Comparison of ENCODE assay signal across 10 mouse cellular contexts in genomic region chr14:22283722-22284121, GRCm38 (mm10).
DNase-seq lines count a peak whose midpoint lies in the region.
"Had no signal": no experiment of that assay in that cellular context is flagged by ENCODE, and none has a peak within 500 bp of the region (broad histone marks: within the 10 kb centered on the region; RNA-seq: fewer than 3 reads in every experiment).

No protein-coding gene starts in this region.

- 0 out of 2 replicates have a peak, but pooled peaks cover 8% of the 10 kb centered on the region for H3K4me1 ChIP-seq in heart, embryonic 10.5 days

- H3K27ac ChIP-seq in heart, embryonic 10.5 days = no peak overlapping the region
- H3K27ac ChIP-seq: midbrain, embryonic 13.5 days had no signal

- H3K9me3 ChIP-seq in heart, embryonic 10.5 days = no peaks in the 10 kb centered on the region
- H3K9me3 ChIP-seq: midbrain, embryonic 13.5 days had no signal

- intact Hi-C loops in heart, postnatal 14 days (cut with DNase I) = no loop called here
- intact Hi-C loops in left cerebral cortex, postnatal 4 days (cut with DNase I) = no loop called here

- 0 out of 2 replicates have a peak, but pooled peaks cover 4% of the 10 kb centered on the region for H3K27me3 ChIP-seq in heart, embryonic 10.5 days (ENCODE audit: insufficient read depth, poor library complexity, severe bottlenecking)

- 77% methylated on average over 2 of the region's 2 CpGs for WGBS in heart, embryonic 10.5 days

- H3K36me3 ChIP-seq in heart, embryonic 10.5 days = no peaks in the 10 kb centered on the region
- H3K36me3 ChIP-seq: midbrain, embryonic 13.5 days had no signal

- no peak overlapping the region for H3K4me3 ChIP-seq in heart, embryonic 10.5 days
- H3K4me3 ChIP-seq: erythroblast, embryonic 14.5 days; midbrain, embryonic 13.5 days had no signal

- peak; percentile 47 for DNase-seq in heart, embryonic 10.5 days (ENCODE audit: low spot score)
- no peak for DNase-seq in heart, postnatal 14 days
- peak; percentile 25 for DNase-seq in lung, postnatal 10 days
- no peak for DNase-seq in lung, postnatal 4 days
- DNase-seq in embryo, embryonic 9.5 days (ENCODE audit: extremely low spot score) = peak; percentile 39
- DNase-seq in thymus, postnatal 25 days = peak; percentile 20
- DNase-seq in left cerebral cortex, postnatal 4 days = no peak
- no peak for DNase-seq in left cerebral cortex, adult 18-20 months (ENCODE audit: low spot score in 2 of 2)

Comparison
In these comparisons a context has a peak if more than half of its experiments do, and no peak if none do; other contexts are left out.
1. DNase-seq: peak in heart, embryonic 10.5 days (single experiment), lung, postnatal 10 days (single experiment), embryo, embryonic 9.5 days (single experiment) and thymus, postnatal 25 days (single experiment); none in heart, postnatal 14 days (0 of 2), lung, postnatal 4 days (0 of 2), left cerebral cortex, postnatal 4 days (single experiment) and left cerebral cortex, adult 18-20 months (0 of 2).